Mouse (Mus musculus) neutrophil, adult 65 days (primary cell): ENCODE results near the gene Sidt1. TPM values are rescaled to one million over a fixed set of nuclear protein-coding genes. Genes with fewer than 3 reads are reported as not detected.

Source experiments
- total RNA-seq: library from RNA; stranded (reverse); gene quantifications from 2 replicates; pipeline ENCODE4 v1.2.4, GENCODE M21; 2023

Sidt1 gene
- not detected in 2 replicates for total RNA-seq

DNA sequence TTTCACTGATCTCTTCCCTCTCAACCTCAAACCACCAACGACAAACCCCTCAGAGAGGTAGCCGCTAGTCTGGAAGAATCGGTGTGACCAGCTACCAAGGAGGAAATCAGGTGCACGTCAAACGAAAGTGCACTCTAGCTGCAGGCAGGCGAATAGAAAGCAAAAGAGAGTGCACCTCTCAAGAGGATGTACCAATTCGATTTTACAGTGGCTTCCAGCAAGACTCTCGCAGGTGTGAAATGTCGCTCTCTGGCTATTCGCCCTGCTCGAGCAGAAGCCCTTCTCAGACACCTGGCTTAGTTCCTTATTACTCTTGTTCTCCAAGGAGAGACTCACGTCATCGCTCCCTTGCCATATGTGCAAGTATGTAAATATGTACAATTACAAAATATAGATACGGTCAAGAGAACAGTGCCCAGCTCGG lies at the start of gene Sidt1:
Sidt1 (minus strand) TSS at position 336 of the 424 bp plus-strand sequence.

DNA sequence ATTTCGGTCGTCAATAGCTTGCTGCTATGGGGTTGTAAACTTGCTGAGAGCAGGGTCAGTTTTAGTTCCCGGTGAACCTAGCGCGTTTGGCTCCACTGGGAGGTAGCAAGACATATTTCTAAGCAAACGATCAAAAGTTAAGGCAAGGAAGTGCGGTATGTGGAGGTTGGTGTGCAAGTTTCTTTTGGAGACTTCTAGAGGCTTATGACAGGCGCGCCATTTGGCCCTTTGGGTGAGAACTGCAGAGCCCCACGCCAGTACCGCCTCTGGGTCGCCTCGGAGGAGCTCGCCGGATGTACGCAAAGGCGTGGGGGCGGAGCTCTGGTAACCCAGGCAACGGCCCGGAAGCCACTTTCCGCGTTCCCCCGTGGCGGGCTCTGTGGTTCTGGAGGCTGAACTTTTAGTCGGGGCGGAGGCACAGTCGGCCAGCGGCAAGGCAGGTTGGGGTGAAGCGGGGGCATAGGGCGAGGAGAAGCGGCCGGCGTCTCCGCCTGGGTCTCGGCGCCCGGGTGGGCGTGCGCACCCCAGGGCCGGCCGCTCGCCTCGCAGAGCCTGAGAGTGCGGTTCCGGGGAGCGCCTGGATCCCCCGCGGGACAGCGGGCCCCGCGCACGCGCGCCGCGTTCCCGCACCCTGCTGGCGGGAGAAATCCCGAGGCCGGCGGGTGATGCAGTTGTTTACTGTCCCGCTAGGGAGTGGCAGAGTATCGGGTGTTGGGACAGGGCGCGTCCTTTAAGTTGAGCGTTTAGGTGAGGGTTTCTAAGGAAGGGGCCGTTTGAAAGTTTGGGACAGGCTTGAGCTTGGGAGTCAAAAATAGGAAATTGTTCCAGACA lies 14.3 kb upstream of the Sidt1 start, which contains the start of gene Spice1:
Spice1 (plus strand) TSS at position 51 of the 831 bp plus-strand sequence.

Other genes starting within 250 kb of the Sidt1 start
- 84.2 and 98.1 TPM in 2 replicates for gene Atp6v1a, start 193.5 kb downstream of the Sidt1 start, total RNA-seq
- gene Naa50, start 193.4 kb downstream of the Sidt1 start, total RNA-seq: 25.7 and 28.8 TPM in 2 replicates
- gene Usf3, start 159.9 kb downstream of the Sidt1 start, total RNA-seq: 19.2 and 23.1 TPM in 2 replicates
- 6.1 and 8.1 TPM in 2 replicates for gene Spice1, start 13.9 kb upstream of the Sidt1 start, total RNA-seq
- not detected in 2 replicates for gene Cfap44, start 61.6 kb upstream of the Sidt1 start, total RNA-seq
- 0.13 and 0.25 TPM in 2 replicates for gene Boc, start 225.7 kb upstream of the Sidt1 start, total RNA-seq